Mouse (Mus musculus) CH12.LX (cell line): Measurements from ENCODE around the gene Fezf2. TPM values are rescaled to one million over a fixed set of nuclear protein-coding genes. Genes with fewer than 3 reads are reported as not detected.

Experiments
- DNase-seq: peaks from one replicate; pipeline ENCODE4 v3.0.0-alpha.2; 2013; ENCODE audit errors: extremely low read depth
- H3K27ac ChIP-seq: 2 replicates; pipeline ENCODE4 v1.5.1; 2012; ENCODE audit warnings: low read depth, mild to moderate bottlenecking, control low read depth, moderate library complexity; ENCODE audit not compliant: insufficient read depth
- H3K27me3 ChIP-seq: replicated peaks from 2 replicates; pipeline ENCODE3; 2012; ENCODE audit warnings: inconsistent platforms
- H3K36me3 ChIP-seq, 2 experiments: replicated peaks in 1 of 2; 2 replicates each; pipeline versions ENCODE3 to v1.6.1; 2012; ENCODE audit warnings: inconsistent platforms in 1 of 2, low read length in 1 of 2, mild to moderate bottlenecking in 1 of 2, mixed read lengths in 1 of 2, moderate library complexity in 1 of 2; ENCODE audit not compliant: control insufficient read depth in 1 of 2, insufficient read depth in 1 of 2
- H3K4me1 ChIP-seq, 2 experiments: 2 replicates each; pipeline ENCODE4 v1.6.1; 2012; ENCODE audit warnings: inconsistent platforms in 1 of 2, moderate library complexity in 1 of 2; ENCODE audit not compliant: insufficient read depth in 2 of 2, control insufficient read depth in 1 of 2
- H3K4me2 ChIP-seq: 2 replicates; pipeline ENCODE4 v1.6.1; 2012; ENCODE audit warnings: low read depth, mild to moderate bottlenecking, control low read depth; ENCODE audit not compliant: poor library complexity, insufficient read depth, severe bottlenecking
- H3K4me3 ChIP-seq, 3 experiments: fragments of 150-350 bp in 1 of 3; sonication (generic) in 1 of 3; replicated peaks in 1 of 3; 2 replicates each; pipeline versions ENCODE3 to v1.5.1; 2011 to 2012; ENCODE audit warnings: low read depth in 2 of 3, low read length in 2 of 3, mild to moderate bottlenecking in 2 of 3, moderate library complexity in 2 of 3, control low read depth in 1 of 3, improper control_type of control experiment in 1 of 3, inconsistent platforms in 1 of 3, mixed read lengths in 1 of 3; ENCODE audit not compliant: poor library complexity in 1 of 3
- H3K79me2 ChIP-seq: replicated peaks from 2 replicates; pipeline ENCODE4 v1.6.1; 2012; ENCODE audit warnings: mild to moderate bottlenecking, moderate library complexity; ENCODE audit not compliant: control insufficient read depth, poor library complexity, insufficient read depth, severe bottlenecking; ENCODE audit errors: extremely low read depth
- H3K9ac ChIP-seq: 2 replicates; pipeline ENCODE4 v1.6.1; 2012; ENCODE audit warnings: low read depth, mild to moderate bottlenecking, control low read depth, moderate library complexity; ENCODE audit not compliant: insufficient read depth
- H3K9me3 ChIP-seq: replicated peaks from 2 replicates; pipeline ENCODE3; 2012; ENCODE audit warnings: low read length, inconsistent platforms, mixed read lengths
- CHD1 ChIP-seq: IDR thresholded peaks from 2 replicates; pipeline ENCODE4 v1.6.1; 2012; ENCODE audit warnings: low read depth, low read length, improper control_type of control experiment, inconsistent platforms
- CHD2 ChIP-seq: IDR thresholded peaks from 2 replicates; pipeline ENCODE4 v1.6.1; 2011; ENCODE audit warnings: low read length, improper control_type of control experiment
- CTCF ChIP-seq, 2 experiments: IDR thresholded peaks in 1 of 2; conservative IDR thresholded peaks in 1 of 2; 2 replicates each; pipeline ENCODE4 v1.5.1; 2011 to 2012; ENCODE audit warnings: low read depth in 2 of 2, low read length in 2 of 2, improper control_type of control experiment in 1 of 2, inconsistent platforms in 1 of 2, mild to moderate bottlenecking in 1 of 2, moderate library complexity in 1 of 2
- EP300 ChIP-seq: IDR thresholded peaks from 2 replicates; pipeline ENCODE4 v1.6.1; 2011; ENCODE audit warnings: low read length, improper control_type of control experiment
- HCFC1 ChIP-seq: IDR thresholded peaks from 2 replicates; pipeline ENCODE4 v1.6.1; 2012; ENCODE audit warnings: low read depth, mild to moderate bottlenecking, inconsistent platforms, low read length, improper control_type of control experiment
- IRF4 ChIP-seq: IDR thresholded peaks from 2 replicates; pipeline ENCODE4 v1.6.1; 2014; ENCODE audit warnings: low read depth, mild to moderate bottlenecking, inconsistent platforms, low read length, improper control_type of control experiment
- JUN ChIP-seq: IDR thresholded peaks from 2 replicates; pipeline ENCODE4 v1.6.1; 2011; ENCODE audit warnings: low read depth, mild to moderate bottlenecking, low read length, improper control_type of control experiment, moderate library complexity; ENCODE audit not compliant: insufficient read depth
- MAZ ChIP-seq: IDR thresholded peaks from 2 replicates; pipeline ENCODE4 v1.6.1; 2012; ENCODE audit warnings: low read depth, mild to moderate bottlenecking, inconsistent platforms, low read length, improper control_type of control experiment, moderate library complexity
- MEF2A ChIP-seq: IDR thresholded peaks from 2 replicates; pipeline ENCODE4 v1.6.1; 2014; ENCODE audit warnings: low read depth, mild to moderate bottlenecking, inconsistent platforms, low read length, improper control_type of control experiment, borderline replicate concordance
- MXI1 ChIP-seq: IDR thresholded peaks from 2 replicates; pipeline ENCODE4 v1.6.1; 2011; ENCODE audit warnings: mild to moderate bottlenecking, low read depth, low read length, improper control_type of control experiment
- MYC ChIP-seq: IDR thresholded peaks from 2 replicates; pipeline ENCODE4 v1.6.1; 2011; ENCODE audit warnings: low read depth, mild to moderate bottlenecking, improper control_type of control experiment, low read length
- PAX5 ChIP-seq: IDR thresholded peaks from 2 replicates; pipeline ENCODE4 v1.6.1; 2012; ENCODE audit warnings: low read length, inconsistent platforms, mixed read lengths
- SMC3 ChIP-seq: IDR thresholded peaks from 2 replicates; pipeline ENCODE4 v1.6.1; 2011; ENCODE audit warnings: low read depth, low read length, improper control_type of control experiment
- TCF12 ChIP-seq: IDR thresholded peaks from 2 replicates; pipeline ENCODE4 v1.6.1; 2014; ENCODE audit warnings: low read depth, mild to moderate bottlenecking, inconsistent platforms, low read length, improper control_type of control experiment
- USF1 ChIP-seq: IDR thresholded peaks from 2 replicates; pipeline ENCODE4 v1.6.1; 2014; ENCODE audit warnings: low read depth, mild to moderate bottlenecking, inconsistent platforms, low read length, improper control_type of control experiment
- USF2 ChIP-seq: conservative IDR thresholded peaks from 2 replicates; pipeline ENCODE4 v1.6.1; 2011; ENCODE audit warnings: low read depth, low read length, improper control_type of control experiment
- ZKSCAN1 ChIP-seq: IDR thresholded peaks from 2 replicates; pipeline ENCODE4 v1.6.1; 2012; ENCODE audit warnings: low read depth, inconsistent platforms, low read length, improper control_type of control experiment, borderline replicate concordance
- ZNF384 ChIP-seq: IDR thresholded peaks from 2 replicates; pipeline ENCODE4 v1.6.1; 2012; ENCODE audit warnings: low read depth, low read length, improper control_type of control experiment, inconsistent platforms
- dilution Hi-C: fragments of 300-500 bp; cut with MboI; formaldehyde crosslinking; loops from 2 replicates; pipeline ENCODE4 v1.14.3; 2020; ENCODE audit warnings: low sequenced_read_pairs; ENCODE audit not compliant: extremely low pct_unique_long_range_greater_than_20kb, extremely low pct_ligation_motif_present
- in situ Hi-C: fragments of 300-500 bp; cut with MboI; formaldehyde crosslinking; loops from 3 replicates; pipeline ENCODE4 v1.14.3; 2019; ENCODE audit warnings: low sequenced_read_pairs, low pct_ligation_motif_present, low pct_unique_long_range_greater_than_20kb, mixed read lengths
- polyA plus RNA-seq: library from polyadenylated mRNA; unstranded; fragments of >175 nt; gene quantifications from 2 replicates; pipeline ENCODE4 v1.2.1, GENCODE M21; 2012; ENCODE audit warnings: low read depth; ENCODE audit not compliant: insufficient read length
- total RNA-seq, 2 experiments: library from RNA; depleted of rRNA; stranded (reverse); fragments of 300-350 nt in 1 of 2; fragments of >200 nt in 1 of 2; gene quantifications; 2 replicates each; pipeline ENCODE4 v1.2.3; 2012 to 2014

The Fezf2 gene
- total and polyA plus RNA-seq, 3 experiments, result not detected

GRCm38 (mm10) chr14:12391167-12391566 is 43.2 kb upstream of the Fezf2 start:
- no peak for DNase-seq
- H3K36me3 ChIP-seq, result no peaks in the 10 kb centered on the region
- TF ChIP-seq MYC, result no peak
- TF ChIP-seq HCFC1, result no peak
- no peak for TF ChIP-seq ZKSCAN1
- no peak for TF ChIP-seq MAZ
- in situ Hi-C loops (no loop called here), dilution Hi-C loops (no loop called here)
- no peak overlapping the region for H3K9ac ChIP-seq
- H3K9me3 ChIP-seq, result no peaks in the 10 kb centered on the region
- H3K79me2 ChIP-seq, result no peaks in the 10 kb centered on the region
- H3K27me3 ChIP-seq, result no peaks in the 10 kb centered on the region
- H3K4me3 ChIP-seq, result no peak overlapping the region
- H3K4me1 ChIP-seq, result peaks cover 0 to 6% of the 10 kb centered on the region in 2 experiments; a peak in 2 of 4 replicates
- no peak overlapping the region for H3K27ac ChIP-seq
- H3K4me2 ChIP-seq, result no peak overlapping the region

- Histone ChIP-seq H3K9ac (no peak overlapping the region), H3K36me3 (no peaks in the 10 kb centered on the region), H3K27ac (no peak overlapping the region)
- TF ChIP-seq HCFC1 (no peak), ZNF384 (no peak), IRF4 (no peak)
- TF ChIP-seq, all 38 proteins: peak for 0
- no peaks in the 10 kb centered on the region for H3K79me2 ChIP-seq
- no peaks in the 10 kb centered on the region for H3K27me3 ChIP-seq
- in situ Hi-C loops (no loop called here), dilution Hi-C loops (no loop called here)
- no peak overlapping the region for H3K4me3 ChIP-seq
- no peak overlapping the region for H3K4me2 ChIP-seq
- DNase-seq, result no peak
- no peaks in the 10 kb centered on the region for H3K9me3 ChIP-seq
- H3K4me1 ChIP-seq, result peaks cover 0 to 20% of the 10 kb centered on the region in 2 experiments; a peak in 2 of 4 replicates
Observed at GRCm38 (mm10) chr14:12388806-12389436, 40.9 kb upstream of the Fezf2 start.

GRCm38 (mm10) chr14:12388192-12388795 is 40.3 kb upstream of the Fezf2 start:
- Histone ChIP-seq H3K9me3 (no peaks in the 10 kb centered on the region), H3K79me2 (no peaks in the 10 kb centered on the region), H3K27me3 (no peaks in the 10 kb centered on the region), H3K4me1 (peaks cover 0 to 20% of the 10 kb centered on the region in 2 experiments; a peak in 2 of 4 replicates), H3K36me3 (no peaks in the 10 kb centered on the region), H3K9ac (no peak overlapping the region), H3K27ac (no peak overlapping the region), H3K4me3 (no peak overlapping the region), H3K4me2 (no peak overlapping the region)
- no peak for DNase-seq
- no peak for TF ChIP-seq PAX5
- TF ChIP-seq JUN, result no peak
- TF ChIP-seq HCFC1, result no peak
- no peak for TF ChIP-seq IRF4
- no peak for TF ChIP-seq TCF12
- TF ChIP-seq CHD1, result no peak
- TF ChIP-seq MEF2A, result no peak
- no peak for TF ChIP-seq MYC
- no peak for TF ChIP-seq CHD2
- no peak for TF ChIP-seq EP300
- no peak for TF ChIP-seq SMC3
- TF ChIP-seq CTCF (conservative IDR thresholded peaks at IDR 0.05 in 1 of 2, IDR thresholded peaks at IDR 0.05 in 1 of 2; ENCODE audit: low read depth in 2 of 2, low read length in 2 of 2), result no peak
- TF ChIP-seq MXI1, result no peak
- TF ChIP-seq USF1, result no peak
- TF ChIP-seq ZKSCAN1, result no peak
- no peak for TF ChIP-seq ZNF384
- no peak for TF ChIP-seq USF2
- in situ Hi-C loops, result no loop called here
- dilution Hi-C loops, result no loop called here
